Mouse (Mus musculus) heart, postnatal 36 days (tissue): ENCODE measurements around the gene Ewsr1. TPM values are rescaled to one million over a fixed set of nuclear protein-coding genes. Genes with fewer than 3 reads are reported as not detected.

Experiments
- DNase-seq, 2 experiments: peaks; one replicate each; pipeline ENCODE4 v3.0.0; 2021 to 2022
- intact Hi-C: fragments of 180-260 bp; cut with DNase I; formaldehyde crosslinking; loops from one replicate; pipeline ENCODE4 v1.15.1; 2025
- microRNA-seq, 2 experiments: library from miRNA; unstranded; fragments of <30 nt; microRNA quantifications; one replicate each; pipeline ENCODE4 v1.2.0; 2021; ENCODE audit warnings: borderline number of aligned reads in 2 of 2
- total RNA-seq, 2 experiments: library from RNA; stranded (reverse); gene quantifications; 2 replicates each; pipeline ENCODE4 v1.2.3; 2021

Ewsr1 gene
- total RNA-seq, 2 experiments from 2014 or later: 85.9 to 93.8 TPM

DNA sequence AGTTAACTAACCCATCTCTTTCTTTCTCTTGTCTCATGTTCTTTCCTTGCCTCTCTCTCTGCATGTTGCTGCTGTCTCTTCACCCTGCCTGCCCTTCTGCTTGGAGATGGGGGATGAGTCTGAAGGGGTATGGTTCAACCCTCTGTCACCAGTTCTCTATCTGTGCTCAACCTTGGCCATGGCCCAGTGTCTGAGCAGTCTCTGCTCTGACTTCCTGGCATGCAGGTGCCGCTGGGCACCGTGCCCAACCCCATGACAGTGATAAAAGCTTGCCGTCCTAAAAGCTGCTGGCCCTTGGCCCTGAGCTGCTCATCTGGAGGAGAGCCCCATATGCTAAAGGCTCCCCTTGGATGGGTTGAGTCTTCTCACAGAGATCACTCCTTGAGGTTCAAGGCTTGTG is 65.9 kb downstream of the Ewsr1 start:
- peak; percentile 63 for DNase-seq
- intact Hi-C loops: no loop called here

DNA sequence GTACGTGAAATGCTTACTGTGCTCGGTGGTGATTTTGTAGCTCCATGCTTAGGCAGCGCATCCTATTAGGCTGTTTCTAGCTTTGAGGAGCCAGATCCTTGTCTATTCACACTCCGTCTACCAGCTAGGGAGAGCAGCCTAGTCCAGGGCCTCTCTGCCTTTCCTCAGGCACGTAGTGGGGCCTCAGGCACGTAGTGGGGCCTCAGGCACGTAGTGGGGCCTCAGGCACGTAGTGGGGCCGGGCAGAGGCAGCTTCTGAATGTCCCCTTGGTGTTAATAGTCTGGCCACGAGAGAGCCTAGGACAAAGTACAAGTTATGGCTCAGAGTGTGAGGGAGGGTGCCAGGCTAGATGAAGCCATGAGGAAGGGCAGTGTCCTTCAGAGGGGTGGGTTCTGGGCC is 66.4 kb downstream of the Ewsr1 start:
- intact Hi-C loops: no loop called here
- DNase-seq: no peak

DNA sequence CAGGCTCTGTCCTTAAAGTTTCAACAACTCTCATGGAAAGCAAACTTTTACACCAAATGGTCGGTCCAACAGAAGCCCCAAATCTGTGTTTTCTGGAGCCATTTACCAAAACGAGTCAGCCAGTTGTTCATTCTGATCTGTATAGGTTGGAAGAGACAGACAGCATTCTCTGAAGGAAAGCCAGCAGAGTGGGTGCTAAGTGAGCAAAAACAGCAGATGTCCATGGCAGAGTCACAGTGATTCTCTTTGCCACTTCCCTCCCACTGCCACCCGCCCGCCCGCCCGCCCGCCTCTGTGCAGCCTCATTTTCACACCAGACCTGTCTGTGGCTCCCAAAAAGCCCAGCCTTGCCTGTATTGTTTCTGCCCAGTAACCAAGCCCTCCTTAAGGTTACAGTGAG is 70.8 kb downstream of the Ewsr1 start:
- intact Hi-C loops: no loop called here
- no peak for DNase-seq

DNA sequence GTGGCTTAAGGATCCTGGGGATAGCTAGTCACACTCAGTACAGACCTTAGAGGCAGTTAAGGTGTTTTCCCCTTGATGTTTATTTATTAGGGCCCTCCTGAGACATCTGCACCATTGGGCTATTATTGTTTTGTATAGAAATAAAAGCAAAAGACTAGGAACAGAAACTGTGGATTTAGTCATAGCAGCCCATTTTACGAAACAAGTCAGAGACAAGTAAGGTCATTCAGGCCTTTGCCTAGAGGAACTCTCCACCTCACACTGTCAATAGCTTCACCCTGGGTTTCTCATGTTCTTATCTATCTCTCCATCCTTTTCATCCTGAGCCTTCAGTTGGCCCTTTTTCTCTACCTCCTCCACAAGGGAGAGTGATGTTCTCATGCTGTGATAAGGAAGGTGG is 74.0 kb downstream of the Ewsr1 start:
- DNase-seq: no peak
- intact Hi-C loops: no loop called here

Small RNA genes within 50 kb of the gene (microRNA-seq; reads per million reads assigned to microRNA genes)
- 0 reads per million in 2 experiments for gene Gm47296

Other genes with a start within 250 kb of the Ewsr1 start
- gene Nf2, start 249.7 kb downstream of the Ewsr1 start, total RNA-seq: 10 to 100 TPM; 80.0 to 80.1 TPM
- gene Nipsnap1, start 225.3 kb downstream of the Ewsr1 start, total RNA-seq: under 1 TPM; 0.43 to 0.69 TPM
- 10 to 100 TPM; 16.0 to 17.1 TPM for gene Thoc5, start 203.9 kb downstream of the Ewsr1 start, total RNA-seq
- not detected for gene Nefh, start 151.2 kb downstream of the Ewsr1 start, total RNA-seq
- 10 to 100 TPM; 47.4 to 56.0 TPM for gene Ap1b1, start 112.4 kb downstream of the Ewsr1 start, total RNA-seq
- 1 to 10 TPM; 5.1 to 9.5 TPM for gene Rasl10a, start 41.1 kb downstream of the Ewsr1 start, total RNA-seq
- gene Gas2l1, start 33.9 kb downstream of the Ewsr1 start, total RNA-seq: 10 to 100 TPM; 17.5 to 18.7 TPM
- 10 to 100 TPM; 21.0 to 28.1 TPM for gene Rhbdd3, start 340 bp downstream of the Ewsr1 start, total RNA-seq
- 1 to 10 TPM; 2.1 to 3.8 TPM for gene Emid1, start 53.0 kb upstream of the Ewsr1 start, total RNA-seq
- 10 to 100 TPM; 80.7 to 81.9 TPM for gene Kremen1, start 162.3 kb upstream of the Ewsr1 start, total RNA-seq